Mouse (Mus musculus) liver, embryonic 12.5 days (tissue): ENCODE measurements around the gene Gga3. TPM values are rescaled to one million over a fixed set of nuclear protein-coding genes. Genes with fewer than 3 reads are reported as not detected.

ENCODE experiments used
- ATAC-seq: fragments of 200-750 bp; cut with Nextera tagmentation; 2 replicates; pipeline ENCODE4 v1.8.0; 2017; ENCODE audit warnings: moderate number of reproducible peaks, mild to moderate bottlenecking, moderate library complexity
- H3K27ac ChIP-seq: fragments of 300-500 bp; sonication (generic); 2 replicates; pipeline ENCODE4 v1.5.1; 2016; ENCODE audit warnings: mild to moderate bottlenecking
- H3K27me3 ChIP-seq: fragments of 300-500 bp; sonication (generic); replicated peaks from 2 replicates; pipeline ENCODE4 v1.6.1; 2016; ENCODE audit warnings: mild to moderate bottlenecking, moderate library complexity
- H3K36me3 ChIP-seq: fragments of 300-500 bp; sonication (generic); 2 replicates; pipeline ENCODE4 v1.6.1; 2016; ENCODE audit warnings: mild to moderate bottlenecking, moderate library complexity
- H3K4me1 ChIP-seq: fragments of 300-500 bp; sonication (generic); 2 replicates; pipeline ENCODE4 v1.6.1; 2016
- H3K4me2 ChIP-seq: fragments of 300-500 bp; sonication (generic); 2 replicates; pipeline ENCODE4 v1.6.1; 2016; ENCODE audit warnings: mild to moderate bottlenecking, moderate library complexity
- H3K4me3 ChIP-seq: fragments of 300-500 bp; sonication (generic); 2 replicates; pipeline ENCODE4 v1.5.1; 2016; ENCODE audit warnings: mild to moderate bottlenecking, moderate library complexity
- H3K9ac ChIP-seq: fragments of 300-500 bp; sonication (generic); 2 replicates; pipeline ENCODE4 v1.6.1; 2016; ENCODE audit warnings: mild to moderate bottlenecking, moderate library complexity
- H3K9me3 ChIP-seq: fragments of 300-500 bp; sonication (generic); replicated peaks from 2 replicates; pipeline ENCODE4 v1.6.1; 2016; ENCODE audit warnings: mild to moderate bottlenecking, moderate library complexity
- WGBS: fragments of 180-500 bp; shearing (Covaris S2); methylation state at CpG from one replicate; pipeline ENCODE4 v1.1.7; 2016; ENCODE audit not compliant: insufficient replicate concordance; 5-methylcytosine and 5-hydroxymethylcytosine counted together
- polyA plus RNA-seq: library from polyadenylated mRNA; unstranded; fragments of >200 nt; fragmentation: Nextera tagmentation; extraction: Ambion mirVana; gene quantifications from 2 replicates; pipeline ENCODE4 v1.2.1, GENCODE M21; 2016

Gene Gga3
- polyA plus RNA-seq, 1 experiment from 2014 or later = 14.7 TPM

GRCm38 (mm10) chr11:115640311-115640828 is 36.5 kb upstream of the Gga3 start:
- H3K9me3 ChIP-seq = no peaks in the 10 kb centered on the region
- no peaks in the 10 kb centered on the region for H3K27me3 ChIP-seq
- no peak overlapping the region for H3K4me2 ChIP-seq
- H3K4me3 ChIP-seq = no peak overlapping the region
- 59% methylated on average over 3 of the region's 4 CpGs for WGBS
- H3K36me3 ChIP-seq = peaks cover 20% of the 10 kb centered on the region
- no peak overlapping the region for H3K9ac ChIP-seq
- H3K4me1 ChIP-seq = peaks cover 33% of the 10 kb centered on the region
- no peak for ATAC-seq
- no peak overlapping the region for H3K27ac ChIP-seq

- no peak overlapping the region for H3K4me3 ChIP-seq
- H3K4me1 ChIP-seq = peaks cover 32% of the 10 kb centered on the region
- no peak overlapping the region for H3K9ac ChIP-seq
- no peaks in the 10 kb centered on the region for H3K27me3 ChIP-seq
- no peak overlapping the region for H3K4me2 ChIP-seq
- no peak overlapping the region for H3K27ac ChIP-seq
- H3K36me3 ChIP-seq = peaks cover 12% of the 10 kb centered on the region
- no peaks in the 10 kb centered on the region for H3K9me3 ChIP-seq
- no peak for ATAC-seq
- 73% methylated on average over 4 of the region's 4 CpGs for WGBS
These were observed 35.7 kb upstream of the Gga3 start for GRCm38 (mm10) chr11:115639540-115639939.

- H3K4me1 ChIP-seq = peaks cover 27% of the 10 kb centered on the region
- H3K9me3 ChIP-seq = no peaks in the 10 kb centered on the region
- H3K4me2 ChIP-seq = no peak overlapping the region
- peaks cover 7% of the 10 kb centered on the region for H3K36me3 ChIP-seq
- no peak overlapping the region for H3K4me3 ChIP-seq
- WGBS = 38% methylated on average over 5 of the region's 5 CpGs
- no peak overlapping the region for H3K9ac ChIP-seq
- no peaks in the 10 kb centered on the region for H3K27me3 ChIP-seq
- no peak overlapping the region for H3K27ac ChIP-seq
- ATAC-seq = no peak
These were observed 34.9 kb upstream of the Gga3 start for GRCm38 (mm10) chr11:115638498-115639409.

DNA sequence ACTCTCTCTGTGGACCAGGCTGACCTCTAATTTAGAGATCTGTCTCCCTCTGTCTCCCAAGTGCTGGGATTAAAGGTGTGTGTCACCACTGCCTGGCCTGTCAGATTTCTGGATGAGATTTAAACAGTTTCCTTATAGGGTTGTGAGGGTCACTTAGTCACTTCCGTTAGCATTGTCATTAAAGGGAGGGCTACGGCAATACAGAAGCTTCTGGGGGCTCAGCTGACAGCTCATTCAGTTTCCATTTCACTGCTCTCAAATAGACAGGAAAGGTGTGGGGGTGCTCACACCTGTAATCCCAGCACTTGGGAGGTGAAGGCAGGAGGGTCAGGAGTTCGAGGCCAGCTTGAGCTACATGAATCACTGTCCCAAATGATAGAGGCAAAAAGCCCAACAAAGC is 33.1 kb upstream of the Gga3 start:
- 65% methylated on average over 3 of the region's 3 CpGs for WGBS
- ATAC-seq = no peak
- Histone ChIP-seq H3K36me3 (no peaks in the 10 kb centered on the region), H3K9ac (no peak overlapping the region), H3K4me2 (no peak overlapping the region), H3K27me3 (no peaks in the 10 kb centered on the region), H3K27ac (no peak overlapping the region), H3K4me1 (peaks cover 23% of the 10 kb centered on the region), H3K4me3 (no peak overlapping the region), H3K9me3 (no peaks in the 10 kb centered on the region)

DNA sequence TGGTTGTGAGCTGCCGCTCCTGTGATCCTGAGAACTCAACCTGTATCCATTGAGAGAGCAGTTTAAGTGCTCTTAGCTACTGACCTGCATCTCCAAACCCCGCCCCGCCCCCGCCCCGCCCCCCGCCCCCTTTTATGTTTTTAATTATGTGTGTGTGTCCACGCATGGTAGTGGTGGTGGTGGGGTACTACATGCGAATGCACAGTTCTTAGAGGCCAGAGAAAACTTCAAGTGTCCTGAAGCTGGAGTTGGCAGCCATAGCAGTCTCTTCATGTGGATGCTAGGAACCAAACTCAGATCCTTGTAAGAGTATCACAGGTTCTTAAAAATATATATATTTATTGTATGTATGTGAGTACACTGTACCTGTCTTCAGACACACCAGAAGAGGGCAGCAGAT is 31.6 kb upstream of the Gga3 start:
- no peak overlapping the region for H3K4me2 ChIP-seq
- no peaks in the 10 kb centered on the region for H3K9me3 ChIP-seq
- H3K36me3 ChIP-seq = no peaks in the 10 kb centered on the region
- H3K4me1 ChIP-seq = peaks cover 23% of the 10 kb centered on the region
- H3K27ac ChIP-seq = no peak overlapping the region
- no peak overlapping the region for H3K9ac ChIP-seq
- H3K4me3 ChIP-seq = no peak overlapping the region
- WGBS = 60% methylated on average over 8 of the region's 8 CpGs
- ATAC-seq = no peak
- no peaks in the 10 kb centered on the region for H3K27me3 ChIP-seq

DNA sequence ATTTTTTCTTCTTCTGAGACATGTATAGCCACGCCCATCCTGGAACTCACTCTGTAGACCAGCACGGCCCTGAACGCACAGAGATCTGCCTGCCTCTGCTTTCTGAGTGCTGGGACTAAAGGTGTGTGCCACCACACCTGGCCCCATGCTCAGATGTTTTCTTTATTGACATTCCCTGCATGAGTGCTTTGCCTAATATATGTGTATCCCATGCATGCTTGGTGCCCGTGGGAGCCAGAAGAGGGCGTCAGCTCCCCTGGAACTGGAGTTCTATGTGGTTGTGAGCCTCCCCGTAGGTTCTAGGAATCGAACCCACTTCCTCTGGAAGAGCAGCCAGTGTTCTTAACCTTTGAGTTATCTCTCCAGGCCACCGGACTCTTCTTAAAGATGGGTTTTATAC is 31.2 kb upstream of the Gga3 start:
- ATAC-seq = no peak
- Histone ChIP-seq H3K9ac (no peak overlapping the region), H3K27ac (no peak overlapping the region)

GRCm38 (mm10) chr11:115634109-115634508 is 30.3 kb upstream of the Gga3 start:
- peaks cover 18% of the 10 kb centered on the region for H3K4me1 ChIP-seq
- no peak overlapping the region for H3K4me3 ChIP-seq
- no peaks in the 10 kb centered on the region for H3K36me3 ChIP-seq
- H3K9me3 ChIP-seq = no peaks in the 10 kb centered on the region
- no peak overlapping the region for H3K9ac ChIP-seq
- no peak for ATAC-seq
- 71% methylated on average over 4 of the region's 4 CpGs for WGBS
- no peaks in the 10 kb centered on the region for H3K27me3 ChIP-seq
- no peak overlapping the region for H3K27ac ChIP-seq
- no peak overlapping the region for H3K4me2 ChIP-seq

More for the DNA sequence above, 31.2 kb upstream of the Gga3 start:
- no peaks in the 10 kb centered on the region for H3K27me3 ChIP-seq
- no peaks in the 10 kb centered on the region for H3K9me3 ChIP-seq
- no peaks in the 10 kb centered on the region for H3K36me3 ChIP-seq
- peaks cover 23% of the 10 kb centered on the region for H3K4me1 ChIP-seq
- no peak overlapping the region for H3K4me2 ChIP-seq
- 65% methylated on average over 8 of the region's 8 CpGs for WGBS
- no peak overlapping the region for H3K4me3 ChIP-seq

- Histone ChIP-seq H3K9me3 (no peaks in the 10 kb centered on the region), H3K9ac (no peak overlapping the region), H3K4me3 (no peak overlapping the region), H3K27me3 (no peaks in the 10 kb centered on the region), H3K4me2 (no peak overlapping the region), H3K36me3 (no peaks in the 10 kb centered on the region), H3K4me1 (peaks cover 18% of the 10 kb centered on the region), H3K27ac (no peak overlapping the region)
- ATAC-seq = no peak
- WGBS = 76% methylated on average over 10 of the region's 10 CpGs
These were observed 29.0 kb upstream of the Gga3 start for GRCm38 (mm10) chr11:115632862-115633261.

DNA sequence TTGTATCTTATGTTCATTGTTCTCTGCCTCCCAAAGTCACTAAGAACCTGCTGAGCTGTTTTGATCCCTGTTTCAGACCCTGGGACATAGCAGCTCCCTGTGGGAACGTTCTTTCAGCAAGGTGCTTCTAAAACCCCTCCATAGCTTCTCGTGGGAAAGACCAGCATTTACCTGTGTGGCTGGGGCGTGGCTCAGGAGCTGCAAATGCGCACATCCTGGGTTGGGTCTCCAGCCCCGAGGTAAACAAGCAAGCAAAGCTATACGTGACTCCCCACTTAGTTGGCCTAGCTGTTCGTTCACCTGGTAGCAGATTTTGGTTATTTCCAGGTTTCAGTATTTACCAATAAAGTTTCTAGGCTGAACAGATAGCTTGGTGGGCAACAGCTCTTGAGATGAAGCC is 28.4 kb upstream of the Gga3 start:
- H3K27me3 ChIP-seq = no peaks in the 10 kb centered on the region
- H3K4me2 ChIP-seq = no peak overlapping the region
- H3K27ac ChIP-seq = no peak overlapping the region
- no peaks in the 10 kb centered on the region for H3K36me3 ChIP-seq
- H3K4me1 ChIP-seq = peaks cover 22% of the 10 kb centered on the region
- no peak overlapping the region for H3K4me3 ChIP-seq
- no peak for ATAC-seq
- WGBS = 69% methylated on average over 7 of the region's 7 CpGs
- H3K9ac ChIP-seq = no peak overlapping the region
- no peaks in the 10 kb centered on the region for H3K9me3 ChIP-seq

GRCm38 (mm10) chr11:115631505-115631890 is 27.6 kb upstream of the Gga3 start:
- peak overlapping the region; percentile 8; the same call in 1 of the 2 replicates for H3K4me3 ChIP-seq
- H3K27me3 ChIP-seq = no peaks in the 10 kb centered on the region
- H3K4me1 ChIP-seq = peaks cover 29% of the 10 kb centered on the region
- 16% methylated on average over 3 of the region's 3 CpGs for WGBS
- peak overlapping the region; percentile 50 for H3K4me2 ChIP-seq
- peak overlapping the region; percentile 38; the same call in 1 of the 2 replicates for H3K9ac ChIP-seq
- no peaks in the 10 kb centered on the region for H3K36me3 ChIP-seq
- H3K27ac ChIP-seq = peak overlapping the region; percentile 1; the same call in 1 of the 2 replicates
- H3K9me3 ChIP-seq = no peaks in the 10 kb centered on the region
- no peak for ATAC-seq

DNA sequence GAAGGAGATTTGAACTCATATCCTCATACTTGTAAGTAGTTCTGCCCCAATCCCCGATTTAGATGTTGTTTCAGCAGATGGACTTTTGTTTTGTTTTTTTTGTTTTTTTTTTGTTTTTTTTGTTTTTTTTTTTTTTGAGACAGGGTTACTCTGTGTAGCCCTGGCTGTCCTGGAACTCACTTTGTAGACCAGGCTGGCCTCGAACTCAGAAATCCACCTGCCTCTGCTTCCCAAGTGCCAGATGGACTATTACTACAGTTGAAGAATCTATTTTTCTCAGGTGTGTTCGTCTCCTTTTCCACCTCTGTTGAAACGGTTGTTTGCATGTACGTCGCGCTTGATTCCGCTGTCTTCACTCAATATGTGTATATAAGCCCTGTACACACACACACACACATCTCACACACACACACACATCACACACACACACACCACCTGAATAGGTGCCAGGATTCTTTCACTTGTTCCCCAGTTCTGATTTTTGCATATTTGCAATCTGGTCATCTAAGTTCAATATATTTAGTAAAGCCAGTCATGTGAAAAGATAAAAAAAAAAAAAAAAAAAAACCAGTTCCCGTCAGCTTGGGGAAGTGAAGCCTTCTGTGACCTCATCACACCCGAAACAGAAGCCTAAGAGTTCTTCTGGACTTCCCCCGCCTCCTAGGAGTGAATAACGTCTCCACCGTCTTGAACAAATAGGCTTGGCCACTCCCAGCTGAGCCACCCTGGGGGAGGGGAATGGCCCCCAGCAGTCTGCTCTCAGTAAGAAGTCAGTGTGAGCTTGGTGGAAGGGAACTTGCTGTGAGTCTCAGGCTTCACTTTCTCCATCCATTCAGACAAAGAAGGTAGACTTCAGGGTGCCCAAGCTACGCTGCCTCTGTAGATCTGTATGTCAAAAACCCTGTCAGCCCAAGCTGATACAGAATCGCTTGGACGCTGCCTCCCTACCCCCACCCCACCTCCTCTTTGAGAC is 27.0 kb upstream of the Gga3 start:
- no peak for ATAC-seq
- H3K4me2 ChIP-seq = peak overlapping the region; percentile 50
- WGBS = 38% methylated on average over 16 of the region's 16 CpGs
- peaks cover 36% of the 10 kb centered on the region for H3K4me1 ChIP-seq
- peak overlapping the region; percentile 38 for H3K9ac ChIP-seq
- H3K27me3 ChIP-seq = no peaks in the 10 kb centered on the region
- no peaks in the 10 kb centered on the region for H3K9me3 ChIP-seq
- peak overlapping the region; percentile 8; the same call in 1 of the 2 replicates for H3K4me3 ChIP-seq
- no peaks in the 10 kb centered on the region for H3K36me3 ChIP-seq
- H3K27ac ChIP-seq = peak overlapping the region; percentile 1; the same call in 1 of the 2 replicates
